Mouse (Mus musculus) limb, embryonic 14.5 days (tissue): Measurements from ENCODE around the gene Zc3h10. TPM values are rescaled to one million over a fixed set of nuclear protein-coding genes. Genes with fewer than 3 reads are reported as not detected.
A peak's percentile ranks its signal among the peaks of the same experiment; 100 is the strongest.

ENCODE experiments used
- ATAC-seq: fragments of 200-750 bp; cut with Nextera tagmentation; 2 replicates; pipeline ENCODE4 v1.8.0; 2017; ENCODE audit warnings: low read depth, moderate number of reproducible peaks, moderate TSS enrichment; ENCODE audit not compliant: low FRiP score
- DNase-seq: peaks from one replicate; pipeline ENCODE4 v3.0.0-alpha.2; 2015; ENCODE audit warnings: low spot score
- H3K27ac ChIP-seq: fragments of 300-500 bp; sonication (generic); replicated peaks from 2 replicates; pipeline ENCODE4 v1.5.1; 2014; ENCODE audit warnings: low read depth, mild to moderate bottlenecking, low read length, moderate library complexity, mixed read lengths
- H3K27me3 ChIP-seq: fragments of 300-500 bp; sonication (generic); 2 replicates; pipeline ENCODE4 v1.6.1; 2014; ENCODE audit warnings: low read length, mixed read lengths; ENCODE audit not compliant: control insufficient read depth, insufficient read depth
- H3K36me3 ChIP-seq: fragments of 300-500 bp; sonication (generic); 2 replicates; pipeline ENCODE4 v1.6.1; 2014; ENCODE audit warnings: mild to moderate bottlenecking, low read length, moderate library complexity, mixed read lengths; ENCODE audit not compliant: control insufficient read depth, insufficient read depth
- H3K4me1 ChIP-seq: fragments of 300-500 bp; sonication (generic); 2 replicates; pipeline ENCODE4 v1.6.1; 2014; ENCODE audit warnings: antibody characterized with exemption, low read length, mixed read lengths; ENCODE audit not compliant: control insufficient read depth, insufficient read depth
- H3K4me2 ChIP-seq: fragments of 300-500 bp; sonication (generic); replicated peaks from 2 replicates; pipeline ENCODE4 v1.6.1; 2014; ENCODE audit warnings: low read depth, mild to moderate bottlenecking, low read length, moderate library complexity; ENCODE audit not compliant: severe bottlenecking
- H3K4me3 ChIP-seq: fragments of 300-500 bp; sonication (generic); replicated peaks from 2 replicates; pipeline ENCODE4 v1.5.1; 2014; ENCODE audit warnings: low read length
- H3K9ac ChIP-seq: fragments of 300-500 bp; sonication (generic); 2 replicates; pipeline ENCODE4 v1.6.1; 2014; ENCODE audit warnings: mild to moderate bottlenecking, low read depth, low read length, moderate library complexity; ENCODE audit not compliant: severe bottlenecking
- H3K9me3 ChIP-seq: fragments of 300-500 bp; sonication (generic); 2 replicates; pipeline ENCODE4 v1.6.1; 2016; ENCODE audit warnings: low read length; ENCODE audit not compliant: control insufficient read depth
- POLR2A ChIP-seq: fragments of 200-500 bp; IDR thresholded peaks from 2 replicates; pipeline ENCODE4 v1.8.0; 2012; ENCODE audit warnings: inconsistent platforms, mild to moderate bottlenecking, moderate library complexity, borderline replicate concordance; ENCODE audit not compliant: insufficient read depth, insufficient read length; ENCODE audit errors: extremely low read depth
- WGBS: fragments of 180-500 bp; shearing (Covaris S2); extraction: QIAGEN DNeasy Blood & Tissue Kit; methylation state at CpG from one replicate; pipeline ENCODE4 v1.1.7; 2014; 5-methylcytosine and 5-hydroxymethylcytosine counted together
- polyA plus RNA-seq, 2 experiments: library from polyadenylated mRNA; depleted of rRNA in 1 of 2; stranded (reverse) in 1 of 2; unstranded in 1 of 2; fragments of >200 nt; fragmentation: Nextera tagmentation in 1 of 2; extraction: Ambion mirVana in 1 of 2; gene quantifications; 2 replicates each; pipeline versions ENCODE4 v1.2.1 to v1.2.3; 2012 to 2014

Gene Zc3h10
- polyA plus RNA-seq, 2 experiments = 14.5 to 15.2 TPM

DNA sequence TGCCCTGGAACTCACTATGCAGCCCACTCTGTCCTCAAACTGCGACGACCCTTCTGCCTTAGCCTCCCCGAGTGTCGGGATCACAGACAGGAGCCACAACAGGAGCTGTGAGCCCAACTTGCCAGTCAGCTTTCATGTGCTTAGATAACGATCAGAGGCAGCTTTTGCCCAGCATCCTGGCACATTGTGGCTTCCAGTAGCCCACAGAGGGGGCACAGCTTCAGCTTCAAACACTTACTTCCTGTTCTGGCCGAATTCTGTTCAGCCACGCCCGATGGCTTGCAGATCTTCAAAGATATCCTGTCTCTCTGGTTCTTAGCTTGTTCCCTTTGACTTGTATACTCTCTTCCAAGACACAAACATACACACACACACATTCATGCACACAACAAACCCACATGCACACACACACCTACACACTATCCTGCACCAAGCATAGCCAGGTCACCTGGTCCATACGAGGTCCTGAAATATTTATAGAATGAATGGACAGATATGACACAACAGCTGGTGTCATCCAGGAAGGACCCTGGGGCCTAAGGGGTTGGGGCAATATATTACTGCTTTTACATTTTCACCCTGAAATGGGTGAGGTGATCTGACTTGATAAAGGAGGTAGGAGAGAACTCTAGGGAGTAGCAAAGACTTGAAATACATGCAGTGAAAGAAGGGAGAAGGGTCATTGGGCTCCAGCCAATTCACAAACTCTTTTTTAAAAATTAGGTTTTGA lies 42.8 kb downstream of the Zc3h10 start:
- 70% methylated on average over 9 of the region's 9 CpGs for WGBS
- no peak for TF ChIP-seq POLR2A
- ATAC-seq = no peak
- no peak overlapping the region for H3K4me3 ChIP-seq
- H3K9me3 ChIP-seq = no peaks in the 10 kb centered on the region
- no peaks in the 10 kb centered on the region for H3K27me3 ChIP-seq
- H3K9ac ChIP-seq = no peak overlapping the region
- H3K36me3 ChIP-seq = peaks cover 7% of the 10 kb centered on the region; the same call in 1 of the 2 replicates
- no peak for DNase-seq
- no peaks in the 10 kb centered on the region for H3K4me1 ChIP-seq
- no peak overlapping the region for H3K4me2 ChIP-seq
- no peak overlapping the region for H3K27ac ChIP-seq

DNA sequence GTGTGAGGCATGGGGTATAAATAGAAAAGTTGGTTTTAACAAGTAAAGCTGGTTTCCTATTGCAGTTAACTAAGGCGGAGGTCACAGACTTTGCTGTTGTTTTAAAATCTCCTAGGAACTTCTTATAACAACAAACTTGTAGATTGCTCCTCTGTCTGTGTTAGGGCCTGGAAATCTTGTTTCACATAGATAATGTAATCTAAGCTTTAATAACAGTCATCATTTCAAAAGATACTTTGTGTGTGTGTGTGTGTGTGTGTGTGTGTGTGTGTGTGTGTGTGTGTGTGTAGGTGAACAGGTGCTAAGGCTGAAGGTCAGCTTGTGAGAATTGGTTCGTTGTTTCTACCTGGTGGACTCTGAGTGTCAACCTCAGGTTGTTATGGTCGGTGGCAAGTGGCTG lies 43.6 kb downstream of the Zc3h10 start:
- Histone ChIP-seq H3K9me3 (no peaks in the 10 kb centered on the region), H3K36me3 (no peaks in the 10 kb centered on the region), H3K4me3 (no peak overlapping the region), H3K27ac (no peak overlapping the region), H3K27me3 (no peaks in the 10 kb centered on the region), H3K4me2 (no peak overlapping the region), H3K4me1 (no peaks in the 10 kb centered on the region), H3K9ac (no peak overlapping the region)
- WGBS = 76% methylated on average over 3 of the region's 3 CpGs
- no peak for TF ChIP-seq POLR2A
- no peak for ATAC-seq
- DNase-seq = no peak

DNA sequence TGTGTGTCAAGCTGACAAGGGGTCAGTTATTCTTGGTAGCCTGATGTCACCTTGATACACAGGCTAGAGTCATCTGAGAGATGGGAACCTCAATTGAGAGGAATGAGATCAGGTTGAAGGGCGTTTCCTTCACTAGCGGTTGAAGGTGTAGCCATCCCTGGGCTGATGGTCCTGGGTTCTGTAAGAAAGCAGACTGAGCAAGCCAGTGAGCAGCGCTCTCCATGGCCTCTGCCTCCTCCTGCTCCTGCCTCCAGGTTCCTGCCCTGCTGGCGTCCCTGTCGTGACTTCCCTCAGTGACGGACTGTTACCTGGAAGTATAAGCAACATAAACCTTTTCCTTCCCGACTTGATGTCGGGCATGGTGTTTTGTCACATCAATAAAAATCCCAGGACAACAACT lies 44.0 kb downstream of the Zc3h10 start:
- H3K27me3 ChIP-seq = no peaks in the 10 kb centered on the region
- H3K27ac ChIP-seq = no peak overlapping the region
- H3K36me3 ChIP-seq = no peaks in the 10 kb centered on the region
- ATAC-seq = no peak
- H3K4me3 ChIP-seq = no peak overlapping the region
- TF ChIP-seq POLR2A = no peak
- no peak overlapping the region for H3K4me2 ChIP-seq
- H3K4me1 ChIP-seq = no peaks in the 10 kb centered on the region
- WGBS = 59% methylated on average over 8 of the region's 8 CpGs
- DNase-seq = no peak
- no peak overlapping the region for H3K9ac ChIP-seq
- H3K9me3 ChIP-seq = no peaks in the 10 kb centered on the region

DNA sequence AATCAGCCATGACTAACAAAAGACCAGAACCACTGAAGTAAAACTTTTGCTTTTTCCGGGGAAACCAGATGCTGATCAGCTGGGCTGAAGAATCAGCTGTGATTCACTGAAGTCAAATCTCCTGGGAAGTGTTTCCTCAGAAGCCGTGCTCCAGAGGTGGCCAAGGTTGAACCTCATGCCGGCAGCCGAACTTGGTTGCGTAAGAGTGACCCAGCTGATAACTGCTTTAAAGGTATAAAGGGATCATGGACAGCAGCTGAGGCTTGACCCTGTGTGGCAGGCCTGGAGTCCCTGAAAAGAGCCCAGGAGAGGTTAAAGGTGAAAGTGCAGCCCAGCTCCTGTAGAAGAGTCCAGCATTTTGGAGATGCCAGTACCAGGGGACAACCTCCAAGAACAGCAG lies 45.2 kb downstream of the Zc3h10 start:
- H3K27me3 ChIP-seq = no peaks in the 10 kb centered on the region
- H3K36me3 ChIP-seq = no peaks in the 10 kb centered on the region
- no peak overlapping the region for H3K9ac ChIP-seq
- H3K4me2 ChIP-seq = no peak overlapping the region
- H3K4me3 ChIP-seq = no peak overlapping the region
- no peaks in the 10 kb centered on the region for H3K9me3 ChIP-seq
- WGBS = 75% methylated on average over 5 of the region's 5 CpGs
- no peak for DNase-seq
- ATAC-seq = no peak
- H3K27ac ChIP-seq = no peak overlapping the region
- no peak for TF ChIP-seq POLR2A
- 0 out of 2 replicates have a peak, but pooled peaks cover 3% of the 10 kb centered on the region for H3K4me1 ChIP-seq

DNA sequence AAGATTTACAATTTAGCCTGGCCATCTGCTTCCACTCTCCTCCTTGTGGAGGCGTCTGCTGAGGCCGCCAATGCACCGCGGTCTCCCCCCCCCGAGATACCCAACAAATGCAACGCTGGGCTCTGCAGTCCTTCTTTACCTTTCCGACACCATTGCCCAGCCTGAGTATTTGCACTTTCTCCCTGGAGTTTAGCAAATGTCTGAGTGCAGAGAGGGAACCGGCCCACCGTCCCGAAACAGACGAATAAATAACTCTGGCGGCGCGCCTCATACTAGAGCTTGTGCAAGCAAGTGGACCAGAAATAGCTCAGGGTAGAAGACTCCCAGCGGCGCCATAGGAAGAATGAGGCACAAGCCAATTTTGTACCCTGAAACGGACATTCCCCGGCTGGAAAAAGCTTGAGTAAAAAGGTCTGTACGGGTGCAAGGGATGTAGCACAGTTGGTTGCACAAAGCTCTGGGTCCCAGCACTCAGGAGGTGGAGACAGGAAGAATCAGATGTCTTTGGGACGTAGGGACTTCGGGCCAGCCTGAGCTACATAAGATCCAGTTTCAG lies 48.4 kb downstream of the Zc3h10 start:
- Histone ChIP-seq H3K4me3 (peak overlapping the region; percentile 54), H3K4me2 (peak overlapping the region; percentile 73), H3K27ac (peak overlapping the region; percentile 83), H3K4me1 (peaks cover 10% of the 10 kb centered on the region), H3K9me3 (no peaks in the 10 kb centered on the region), H3K27me3 (no peaks in the 10 kb centered on the region), H3K9ac (peak overlapping the region; percentile 65), H3K36me3 (no peaks in the 10 kb centered on the region)
- WGBS = under 1% methylated on average over 21 of the region's 21 CpGs
- peak; percentile 63 for DNase-seq
- ATAC-seq = peak; percentile 43
- TF ChIP-seq POLR2A = no peak

DNA sequence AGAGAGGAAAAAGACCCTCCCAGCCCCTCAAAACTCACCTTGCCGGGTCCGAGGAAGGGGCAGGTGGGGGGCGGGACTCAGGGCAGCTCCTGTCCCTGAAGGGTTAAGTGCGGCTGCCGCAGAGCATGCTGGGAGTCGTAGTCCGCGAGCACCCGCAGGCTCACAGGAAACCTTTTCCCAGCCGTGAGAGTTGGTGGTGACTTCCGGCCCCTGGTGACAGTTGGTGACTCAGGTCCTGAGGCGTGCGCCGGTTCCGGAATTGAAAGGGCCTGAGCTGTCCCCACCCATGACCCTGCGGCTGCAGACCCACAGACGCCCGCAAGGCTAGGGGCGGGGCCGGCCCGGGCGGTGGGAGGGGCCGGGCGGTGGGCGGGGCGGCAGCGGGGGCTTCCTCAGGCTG lies 49.0 kb downstream of the Zc3h10 start, which contains the start of gene Myl6b:
Gene Myl6b (minus strand): TSS at position 96 of the 400 bp plus-strand sequence.
- Histone ChIP-seq H3K27ac (peak within 1 kb of the TSS; percentile 83), H3K4me1 (peaks cover 10% of the 10 kb centered on the region), H3K4me3 (peak within 1 kb of the TSS; percentile 54), H3K4me2 (peak within 1 kb of the TSS; percentile 73), H3K9ac (peak within 1 kb of the TSS; percentile 65), H3K36me3 (no peaks in the 10 kb centered on the region), H3K27me3 (no peaks in the 10 kb centered on the region), H3K9me3 (no peaks in the 10 kb centered on the region)
- ATAC-seq = peak; percentile 77
- DNase-seq = peak; percentile 96
- under 1% methylated on average over 27 of the region's 27 CpGs for WGBS
- 0 out of 2 replicates have a peak, but pooled peaks have one; percentile 29 for TF ChIP-seq POLR2A
